Mouse (Mus musculus) cerebellum, postnatal 25 days (tissue): ENCODE results near the gene Clca4b.
"Not testable (repeated sequence)": the region's sequence is repeated elsewhere in the genome, so short reads cannot be mapped to it uniquely, and the experiment has no call there.

ENCODE experiments used
- DNase-seq, 2 experiments: peaks; one replicate each; pipeline ENCODE4 v3.0.0; 2021; ENCODE audit warnings: mixed read lengths in 2 of 2

Gene Clca4b

GRCm38 (mm10) chr3:144932335-144932734, at the start of gene Clca4b:
Gene Clca4b (minus strand): TSS chr3:144932529.
- DNase-seq = no peak

GRCm38 (mm10) chr3:144980551-144980950, 48.2 kb upstream of the Clca4b start:
- DNase-seq = no peak

GRCm38 (mm10) chr3:144977631-144978030, 45.3 kb upstream of the Clca4b start:
- DNase-seq = no peak

GRCm38 (mm10) chr3:144976091-144976490, 43.8 kb upstream of the Clca4b start:
- no peak for DNase-seq

GRCm38 (mm10) chr3:144974945-144975344, 42.6 kb upstream of the Clca4b start, which contains the start of gene Clca4a:
Gene Clca4a (minus strand): TSS chr3:144975045.
- no peak for DNase-seq

GRCm38 (mm10) chr3:144971553-144972270, 39.4 kb upstream of the Clca4b start:
- no peak for DNase-seq

- DNase-seq = no peak
These were observed 37.4 kb upstream of the Clca4b start for GRCm38 (mm10) chr3:144969755-144970154.

- no peak for DNase-seq
These were observed 33.7 kb upstream of the Clca4b start for GRCm38 (mm10) chr3:144966074-144966473.

- DNase-seq = no peak
These were observed 18.5 kb upstream of the Clca4b start for GRCm38 (mm10) chr3:144950829-144951228.

- not testable (repeated sequence) for DNase-seq
These were observed 15.0 kb upstream of the Clca4b start for GRCm38 (mm10) chr3:144947376-144947775.

GRCm38 (mm10) chr3:144933625-144934024, 1.3 kb upstream of the Clca4b start:
- not testable (repeated sequence) for DNase-seq

- DNase-seq = no peak
These were observed 722 bp upstream of the Clca4b start for GRCm38 (mm10) chr3:144933011-144933491.

- no peak for DNase-seq
These were observed 18.3 kb downstream of the Clca4b start for GRCm38 (mm10) chr3:144914014-144914413.

- DNase-seq = no peak
These were observed 35.2 kb downstream of the Clca4b start for GRCm38 (mm10) chr3:144897042-144897678.

- no peak for DNase-seq
These were observed 42.0 kb downstream of the Clca4b start for GRCm38 (mm10) chr3:144890246-144890758.

- DNase-seq = no peak
These were observed 45.4 kb downstream of the Clca4b start for GRCm38 (mm10) chr3:144886957-144887356.

GRCm38 (mm10) chr3:144872012-144872411, 60.3 kb downstream of the Clca4b start:
- not testable (repeated sequence) for DNase-seq
